Mouse (Mus musculus): Measurements from ENCODE around the gene Snrnp25.

- no peak for TF ChIP-seq CTCF (IDR thresholded peaks at IDR 0.05; ENCODE audit: low read depth, low read length)
- TF ChIP-seq POLR2A (IDR thresholded peaks at IDR 0.05; ENCODE audit: borderline replicate concordance, low read depth, low read length), result no peak
Observed at GRCm38 (mm10) chr11:32242209-32242608, 37.0 kb downstream of the Snrnp25 start.
